Mouse (Mus musculus) MEL (cell line): ENCODE results near the gene Gm10720.
"Not testable (repeated sequence)": the region's sequence is repeated elsewhere in the genome, so short reads cannot be mapped to it uniquely, and the experiment has no call there.

Source experiments
- CTCF ChIP-seq, 3 experiments: IDR thresholded peaks in 2 of 3; conservative IDR thresholded peaks in 1 of 3; 2 replicates each; pipeline ENCODE4 v1.5.1; 2011 to 2012; ENCODE audit warnings: low read length in 3 of 3, low read depth in 2 of 3, mild to moderate bottlenecking in 2 of 3, improper control_type of control experiment in 1 of 3, inconsistent platforms in 1 of 3, mixed read lengths in 1 of 3, moderate library complexity in 1 of 3; ENCODE audit not compliant: control insufficient read depth in 1 of 3, insufficient read depth in 1 of 3, poor library complexity in 1 of 3, severe bottlenecking in 1 of 3
- EP300 ChIP-seq, 2 experiments: IDR thresholded peaks; 2 replicates each; pipeline ENCODE4 v1.6.1; 2011; ENCODE audit warnings: improper control_type of control experiment in 2 of 2, low read length in 2 of 2, low read depth in 1 of 2, mild to moderate bottlenecking in 1 of 2
- GATA1 ChIP-seq: IDR thresholded peaks from 2 replicates; pipeline ENCODE4 v1.6.1; 2011; ENCODE audit warnings: low read depth, low read length, improper control_type of control experiment
- JUND ChIP-seq: IDR thresholded peaks from 2 replicates; pipeline ENCODE4 v1.6.1; 2011; ENCODE audit warnings: low read depth, mild to moderate bottlenecking, improper control_type of control experiment, low read length
- KAT2A ChIP-seq: conservative IDR thresholded peaks from 2 replicates; pipeline ENCODE4 v1.6.1; 2012; ENCODE audit warnings: low read depth, low read length, improper control_type of control experiment, inconsistent platforms
- NRF1 ChIP-seq: IDR thresholded peaks from 2 replicates; pipeline ENCODE4 v1.6.1; 2014; ENCODE audit warnings: low read depth, mild to moderate bottlenecking, inconsistent platforms, low read length, improper control_type of control experiment, moderate library complexity; ENCODE audit not compliant: poor library complexity, insufficient read depth, severe bottlenecking
- POLR2A ChIP-seq, 2 experiments: IDR thresholded peaks; 2 replicates each; pipeline ENCODE4 v1.6.1; 2011 to 2012; ENCODE audit warnings: low read length in 2 of 2, mild to moderate bottlenecking in 2 of 2, control low read depth in 1 of 2, improper control_type of control experiment in 1 of 2, low read depth in 1 of 2, moderate library complexity in 1 of 2; ENCODE audit not compliant: control insufficient read depth in 1 of 2, insufficient read depth in 1 of 2, poor library complexity in 1 of 2
- POLR2AphosphoS2 ChIP-seq: IDR thresholded peaks from 2 replicates; pipeline ENCODE4 v1.6.1; 2011; ENCODE audit warnings: low read length, improper control_type of control experiment
- SMC3 ChIP-seq: IDR thresholded peaks from 2 replicates; pipeline ENCODE4 v1.6.1; 2011; ENCODE audit warnings: low read depth, low read length, improper control_type of control experiment
- TAL1 ChIP-seq: IDR thresholded peaks from 2 replicates; pipeline ENCODE4 v1.6.1; 2012; ENCODE audit warnings: mild to moderate bottlenecking, inconsistent platforms, low read length, moderate library complexity, mixed read lengths
- TBP ChIP-seq: IDR thresholded peaks from 2 replicates; pipeline ENCODE4 v1.8.0; 2011; ENCODE audit warnings: low read depth, low read length, improper control_type of control experiment
- TCF12 ChIP-seq: IDR thresholded peaks from 2 replicates; pipeline ENCODE4 v1.6.1; 2014; ENCODE audit warnings: low read depth, mild to moderate bottlenecking, inconsistent platforms, low read length, improper control_type of control experiment, moderate library complexity
- USF1 ChIP-seq: IDR thresholded peaks from 2 replicates; pipeline ENCODE4 v1.6.1; 2014; ENCODE audit warnings: low read depth, mild to moderate bottlenecking, inconsistent platforms, low read length, improper control_type of control experiment, moderate library complexity
- ZKSCAN1 ChIP-seq: IDR thresholded peaks from 2 replicates; pipeline ENCODE4 v1.6.1; 2012; ENCODE audit warnings: low read depth, mild to moderate bottlenecking, inconsistent platforms, low read length, improper control_type of control experiment, moderate library complexity

DNA sequence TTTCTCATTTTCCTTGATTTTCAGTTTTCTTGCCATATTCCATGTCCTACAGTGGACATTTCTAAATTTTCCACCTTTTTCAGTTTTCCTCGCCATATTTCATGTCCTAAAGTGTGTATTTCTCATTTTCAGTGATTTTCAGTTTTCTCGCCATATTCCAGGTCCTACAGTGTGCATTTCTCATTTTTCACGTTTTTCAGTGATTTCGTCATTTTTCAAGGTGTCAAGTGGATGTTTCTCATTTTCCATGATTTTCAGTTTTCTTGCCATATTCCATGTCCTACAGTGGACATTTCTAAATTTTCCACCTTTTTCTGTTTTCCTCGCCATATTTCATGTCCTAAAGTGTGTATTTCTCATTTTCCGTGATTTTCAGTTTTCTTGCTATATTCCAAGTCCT lies 10.2 kb downstream of the Gm10720 start:
- TF ChIP-seq POLR2A (IDR thresholded peaks at IDR 0.05; ENCODE audit: control insufficient read depth in 1 of 2, insufficient read depth in 1 of 2, low read depth in 1 of 2, low read length in 2 of 2, poor library complexity in 1 of 2); POLR2AphosphoS2; CTCF (IDR thresholded peaks at IDR 0.05 in 2 of 3, conservative IDR thresholded peaks at IDR 0.05 in 1 of 3; ENCODE audit: control insufficient read depth in 1 of 3, insufficient read depth in 1 of 3, low read depth in 2 of 3, low read length in 3 of 3, poor library complexity in 1 of 3, severe bottlenecking in 1 of 3); ZKSCAN1; USF1; TCF12; NRF1; TBP; SMC3; EP300 (IDR thresholded peaks at IDR 0.05; ENCODE audit: low read depth in 1 of 2, low read length in 2 of 2); JUND; GATA1; KAT2A; TAL1: not testable (repeated sequence)
